Mouse (Mus musculus) hindbrain, embryonic 15.5 days (tissue): Measurements from ENCODE around the gene Myo10. TPM values are rescaled to one million over a fixed set of nuclear protein-coding genes. Genes with fewer than 3 reads are reported as not detected.

Experiments
- ATAC-seq: fragments of 200-750 bp; cut with Nextera tagmentation; 2 replicates; pipeline ENCODE4 v1.8.0; 2017; ENCODE audit warnings: low read depth, moderate number of reproducible peaks, moderate TSS enrichment; ENCODE audit not compliant: low FRiP score
- H3K27ac ChIP-seq: fragments of 300-500 bp; sonication (generic); replicated peaks from 2 replicates; pipeline ENCODE4 v1.5.1; 2015; ENCODE audit warnings: mild to moderate bottlenecking, inconsistent platforms
- H3K27me3 ChIP-seq: fragments of 300-500 bp; sonication (generic); 2 replicates; pipeline ENCODE4 v1.6.1; 2015; ENCODE audit warnings: control low read depth, inconsistent platforms
- H3K36me3 ChIP-seq: fragments of 300-500 bp; sonication (generic); 2 replicates; pipeline ENCODE4 v1.6.1; 2015; ENCODE audit warnings: control low read depth, inconsistent platforms
- H3K4me1 ChIP-seq: fragments of 300-500 bp; sonication (generic); replicated peaks from 2 replicates; pipeline ENCODE4 v1.6.1; 2015; ENCODE audit warnings: control low read depth, inconsistent platforms
- H3K4me2 ChIP-seq: fragments of 300-500 bp; sonication (generic); 2 replicates; pipeline ENCODE4 v1.6.1; 2015; ENCODE audit warnings: moderate library complexity, mild to moderate bottlenecking, inconsistent platforms
- H3K4me3 ChIP-seq: fragments of 300-500 bp; sonication (generic); 2 replicates; pipeline ENCODE4 v1.5.1; 2015; ENCODE audit warnings: mild to moderate bottlenecking, inconsistent platforms
- H3K9ac ChIP-seq: fragments of 300-500 bp; sonication (generic); 2 replicates; pipeline ENCODE4 v1.6.1; 2015; ENCODE audit warnings: inconsistent platforms
- H3K9me3 ChIP-seq: fragments of 300-500 bp; sonication (generic); 2 replicates; pipeline ENCODE4 v1.6.1; 2016; ENCODE audit warnings: control low read depth, inconsistent platforms
- WGBS: fragments of 180-500 bp; shearing (Covaris S2); methylation state at CpG from one replicate; pipeline ENCODE4 v1.1.7; 2015; 5-methylcytosine and 5-hydroxymethylcytosine counted together
- polyA plus RNA-seq: library from polyadenylated mRNA; unstranded; fragments of >200 nt; fragmentation: Nextera tagmentation; extraction: Ambion mirVana; gene quantifications from 2 replicates; pipeline ENCODE4 v1.2.1, GENCODE M21; 2015

Myo10 gene
- polyA plus RNA-seq, 1 experiment from 2014 or later: 28.3 TPM

GRCm38 (mm10) chr15:25637727-25638126 lies 15.4 kb downstream of the Myo10 start:
- H3K9ac ChIP-seq: no peak overlapping the region
- no peaks in the 10 kb centered on the region for H3K27me3 ChIP-seq
- no peaks in the 10 kb centered on the region for H3K9me3 ChIP-seq
- 0 out of 2 replicates have a peak, but pooled peaks cover 5% of the 10 kb centered on the region for H3K4me1 ChIP-seq
- WGBS: 84% methylated on average over 9 of the region's 9 CpGs
- no peaks in the 10 kb centered on the region for H3K36me3 ChIP-seq
- no peak overlapping the region for H3K4me2 ChIP-seq
- no peak for ATAC-seq
- H3K4me3 ChIP-seq: no peak overlapping the region
- H3K27ac ChIP-seq: no peak overlapping the region

GRCm38 (mm10) chr15:25639217-25639616 lies 16.9 kb downstream of the Myo10 start:
- Histone ChIP-seq H3K27me3 (no peaks in the 10 kb centered on the region), H3K36me3 (no peaks in the 10 kb centered on the region)
- WGBS: 89% methylated on average over 5 of the region's 5 CpGs

GRCm38 (mm10) chr15:25640840-25641752 lies 18.8 kb downstream of the Myo10 start:
- Histone ChIP-seq H3K4me2 (no peak overlapping the region), H3K36me3 (no peaks in the 10 kb centered on the region), H3K9ac (no peak overlapping the region), H3K27ac (no peak overlapping the region), H3K4me3 (no peak overlapping the region), H3K9me3 (no peaks in the 10 kb centered on the region), H3K27me3 (no peaks in the 10 kb centered on the region), H3K4me1 (0 out of 2 replicates have a peak, but pooled peaks cover 5% of the 10 kb centered on the region)
- 89% methylated on average over 12 of the region's 12 CpGs for WGBS
- ATAC-seq: no peak

More at GRCm38 (mm10) chr15:25639217-25639616, 16.9 kb downstream of the Myo10 start:
- no peak for ATAC-seq
- Histone ChIP-seq H3K9me3 (no peaks in the 10 kb centered on the region), H3K4me1 (0 out of 2 replicates have a peak, but pooled peaks cover 5% of the 10 kb centered on the region), H3K9ac (no peak overlapping the region), H3K27ac (no peak overlapping the region), H3K4me3 (no peak overlapping the region), H3K4me2 (no peak overlapping the region)

- Histone ChIP-seq H3K9me3 (no peaks in the 10 kb centered on the region), H3K27me3 (no peaks in the 10 kb centered on the region), H3K27ac (no peak overlapping the region), H3K4me2 (no peak overlapping the region), H3K36me3 (no peaks in the 10 kb centered on the region), H3K4me3 (no peak overlapping the region), H3K4me1 (0 out of 2 replicates have a peak, but pooled peaks cover 5% of the 10 kb centered on the region), H3K9ac (no peak overlapping the region)
- 0 out of 2 replicates have a peak, but pooled peaks have one; percentile 47 for ATAC-seq
- 45% methylated on average over 9 of the region's 9 CpGs for WGBS
Measured at GRCm38 (mm10) chr15:25642214-25643058, 20.1 kb downstream of the Myo10 start.

- ATAC-seq: no peak
- 0 out of 2 replicates have a peak, but pooled peaks cover 5% of the 10 kb centered on the region for H3K4me1 ChIP-seq
- H3K4me2 ChIP-seq: no peak overlapping the region
- no peak overlapping the region for H3K4me3 ChIP-seq
- H3K9me3 ChIP-seq: no peaks in the 10 kb centered on the region
- H3K27me3 ChIP-seq: no peaks in the 10 kb centered on the region
- WGBS: 96% methylated on average over 4 of the region's 4 CpGs
- H3K27ac ChIP-seq: no peak overlapping the region
- H3K9ac ChIP-seq: no peak overlapping the region
- no peaks in the 10 kb centered on the region for H3K36me3 ChIP-seq
Measured at GRCm38 (mm10) chr15:25645862-25646261, 23.5 kb downstream of the Myo10 start.

- H3K4me1 ChIP-seq: no peaks in the 10 kb centered on the region
Measured at GRCm38 (mm10) chr15:25648287-25648686, 26.0 kb downstream of the Myo10 start.

GRCm38 (mm10) chr15:25650371-25650770 lies 28.0 kb downstream of the Myo10 start:
- 81% methylated on average over 5 of the region's 5 CpGs for WGBS
- no peak overlapping the region for H3K27ac ChIP-seq
- H3K9ac ChIP-seq: no peak overlapping the region
- H3K4me1 ChIP-seq: no peaks in the 10 kb centered on the region
- ATAC-seq: no peak
- H3K4me3 ChIP-seq: no peak overlapping the region
- no peaks in the 10 kb centered on the region for H3K36me3 ChIP-seq
- H3K4me2 ChIP-seq: no peak overlapping the region
- H3K27me3 ChIP-seq: no peaks in the 10 kb centered on the region
- no peaks in the 10 kb centered on the region for H3K9me3 ChIP-seq

More at GRCm38 (mm10) chr15:25648287-25648686, 26.0 kb downstream of the Myo10 start:
- WGBS: 73% methylated on average over 2 of the region's 2 CpGs
- ATAC-seq: no peak
- Histone ChIP-seq H3K9ac (no peak overlapping the region), H3K27ac (no peak overlapping the region), H3K4me2 (no peak overlapping the region), H3K36me3 (no peaks in the 10 kb centered on the region), H3K9me3 (no peaks in the 10 kb centered on the region), H3K4me3 (no peak overlapping the region), H3K27me3 (no peaks in the 10 kb centered on the region)

GRCm38 (mm10) chr15:25651820-25652219 lies 29.5 kb downstream of the Myo10 start:
- Histone ChIP-seq H3K4me3 (no peak overlapping the region), H3K9me3 (no peaks in the 10 kb centered on the region), H3K36me3 (no peaks in the 10 kb centered on the region), H3K4me2 (no peak overlapping the region), H3K27ac (no peak overlapping the region), H3K4me1 (no peaks in the 10 kb centered on the region), H3K27me3 (no peaks in the 10 kb centered on the region), H3K9ac (no peak overlapping the region)
- no peak for ATAC-seq
- WGBS: 58% methylated on average over 7 of the region's 7 CpGs

- ATAC-seq: no peak
- H3K4me2 ChIP-seq: no peak overlapping the region
- no peaks in the 10 kb centered on the region for H3K27me3 ChIP-seq
- 58% methylated on average over 5 of the region's 5 CpGs for WGBS
- H3K36me3 ChIP-seq: no peaks in the 10 kb centered on the region
- no peak overlapping the region for H3K9ac ChIP-seq
- no peaks in the 10 kb centered on the region for H3K4me1 ChIP-seq
- no peak overlapping the region for H3K4me3 ChIP-seq
- H3K27ac ChIP-seq: no peak overlapping the region
- no peaks in the 10 kb centered on the region for H3K9me3 ChIP-seq
Measured at GRCm38 (mm10) chr15:25652368-25652767, 30.0 kb downstream of the Myo10 start.

GRCm38 (mm10) chr15:25652933-25653332 lies 30.6 kb downstream of the Myo10 start:
- WGBS: 81% methylated on average over 6 of the region's 6 CpGs
- Histone ChIP-seq H3K4me3 (no peak overlapping the region), H3K27ac (no peak overlapping the region), H3K4me2 (no peak overlapping the region), H3K9ac (no peak overlapping the region), H3K36me3 (no peaks in the 10 kb centered on the region), H3K9me3 (no peaks in the 10 kb centered on the region), H3K27me3 (no peaks in the 10 kb centered on the region), H3K4me1 (no peaks in the 10 kb centered on the region)
- ATAC-seq: no peak

- H3K27me3 ChIP-seq: no peaks in the 10 kb centered on the region
- no peaks in the 10 kb centered on the region for H3K36me3 ChIP-seq
- no peaks in the 10 kb centered on the region for H3K9me3 ChIP-seq
- H3K4me1 ChIP-seq: no peaks in the 10 kb centered on the region
- no peak for ATAC-seq
- 85% methylated on average over 5 of the region's 5 CpGs for WGBS
- no peak overlapping the region for H3K9ac ChIP-seq
- no peak overlapping the region for H3K4me3 ChIP-seq
- H3K27ac ChIP-seq: no peak overlapping the region
- no peak overlapping the region for H3K4me2 ChIP-seq
Measured at GRCm38 (mm10) chr15:25653680-25654079, 31.4 kb downstream of the Myo10 start.
